Mouse (Mus musculus): Measurements from ENCODE around the gene Gm2897.
"Not testable (repeated sequence)": the region's sequence is repeated elsewhere in the genome, so short reads cannot be mapped to it uniquely, and the experiment has no call there.

Gm2897 gene

GRCm38 (mm10) chr14:3048727-3049512 lies at the start of gene Gm2897:
Gene Gm2897 (plus strand): TSS chr14:3049285.
- peak; percentile 10 for DNase-seq

GRCm38 (mm10) chr14:3029702-3030101 lies 19.4 kb upstream of the Gm2897 start, which contains the start of gene Gm2888:
Gene Gm2888 (plus strand): TSS chr14:3030002.
- not testable (repeated sequence) for DNase-seq

- peak; percentile 20 for DNase-seq
Measured at GRCm38 (mm10) chr14:3049513-3049800, 372 bp downstream of the Gm2897 start.

GRCm38 (mm10) chr14:3050087-3050486 lies 1.0 kb downstream of the Gm2897 start:
- DNase-seq, result peak; percentile 1

GRCm38 (mm10) chr14:3116051-3116450 lies 67.0 kb downstream of the Gm2897 start:
- not testable (repeated sequence) for DNase-seq
